Mouse (Mus musculus) CD4-positive, CD25-positive, alpha-beta regulatory T cell, adult 2 months (primary cell): Measurements from ENCODE around the gene Ddx55.
"Not testable (repeated sequence)": the region's sequence is repeated elsewhere in the genome, so short reads cannot be mapped to it uniquely, and the experiment has no call there.

Experiments
- DNase-seq: peaks from one replicate; pipeline ENCODE4 v3.0.0-alpha.2; 2012; ENCODE audit warnings: low read depth, low spot score

Gene Ddx55

DNA sequence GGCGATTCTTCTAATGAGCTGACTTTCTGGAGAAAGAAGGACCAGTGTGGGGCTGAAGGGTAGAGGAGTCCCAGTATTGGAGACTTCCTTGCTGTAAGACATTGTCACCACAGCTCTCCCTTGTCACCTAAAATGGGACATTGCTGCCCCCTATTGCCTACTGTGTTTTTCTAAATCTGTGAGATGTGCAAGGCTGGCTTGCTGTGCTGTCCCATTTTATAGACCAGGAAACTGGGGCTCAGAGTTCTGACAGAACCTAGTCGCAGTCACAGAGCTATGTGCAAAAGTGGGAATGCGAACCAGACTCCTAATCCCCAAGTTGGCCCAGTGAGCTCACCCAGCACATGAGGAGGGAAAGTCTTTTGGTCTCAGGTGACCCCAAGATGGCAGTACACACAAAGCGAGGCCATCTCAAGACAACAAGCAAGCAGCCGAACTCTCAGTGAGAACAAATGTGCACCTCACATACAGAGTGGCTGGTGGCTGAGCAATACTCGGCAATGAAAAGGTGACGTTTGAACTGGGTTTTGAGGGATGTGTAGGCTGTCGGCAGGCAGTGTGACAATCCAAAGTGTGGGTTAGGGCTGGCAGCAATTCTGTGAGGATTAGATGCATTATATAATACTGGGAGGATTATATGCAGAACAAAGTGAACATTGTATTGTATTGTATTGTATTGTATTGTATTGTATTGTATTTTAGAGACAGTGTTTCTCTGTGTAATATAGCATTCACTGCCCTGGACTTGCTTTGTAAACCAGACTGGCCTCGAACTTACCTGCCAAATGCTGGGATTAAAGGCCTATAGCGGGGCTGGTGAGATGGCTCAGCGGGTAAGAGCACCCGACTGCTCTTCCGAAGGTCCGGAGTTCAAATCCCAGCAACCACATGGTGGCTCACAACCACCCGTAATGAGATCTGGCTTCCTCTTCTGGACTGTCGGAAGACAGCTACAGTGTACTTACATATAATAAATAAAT lies 13.6 kb upstream of the Ddx55 start:
- DNase-seq, result peak; percentile 88

DNA sequence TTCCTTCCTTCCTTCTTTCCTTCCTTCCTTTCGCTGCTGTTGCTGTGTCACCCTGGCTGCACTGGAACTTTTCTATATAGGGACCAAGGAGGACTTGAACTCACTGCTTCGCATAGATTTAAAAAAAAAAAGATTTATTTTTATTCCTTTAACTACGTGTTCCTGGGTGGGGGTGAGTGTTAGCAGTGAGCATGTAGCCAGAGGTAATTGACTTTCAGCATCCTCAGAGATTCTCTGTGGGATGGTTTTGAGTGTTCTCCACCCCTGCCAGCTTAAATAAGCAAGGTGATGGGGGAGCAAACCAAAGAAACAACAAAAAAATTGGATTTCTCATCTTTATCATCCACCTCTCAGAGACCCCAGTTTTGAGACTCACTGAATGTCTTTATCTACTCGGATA lies 12.8 kb upstream of the Ddx55 start:
- DNase-seq, result no peak

DNA sequence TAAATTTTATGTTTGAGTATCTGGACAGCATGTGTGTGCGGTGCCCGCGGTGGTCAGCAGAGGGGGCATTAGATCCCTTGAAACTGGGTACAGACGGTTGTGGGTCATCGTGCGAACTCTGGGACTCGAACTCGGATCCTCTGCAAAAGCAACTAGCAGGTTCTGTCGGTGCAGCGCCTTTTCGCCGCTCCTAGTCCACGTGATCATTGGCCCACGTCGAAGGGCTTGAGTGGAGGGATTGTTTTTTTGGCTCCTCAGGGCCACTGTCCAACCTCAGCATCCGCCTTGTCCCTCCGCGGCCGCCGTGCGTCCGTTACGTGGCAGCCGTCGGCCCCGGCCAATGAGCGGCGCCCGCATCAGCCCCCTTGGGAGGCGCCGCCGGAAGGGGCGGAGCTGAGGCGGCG lies 12.3 kb upstream of the Ddx55 start, which contains the start of gene Tmed2:
Tmed2 (plus strand) TSS at position 313 of the 404 bp plus-strand sequence.
- DNase-seq, result peak; percentile 97

DNA sequence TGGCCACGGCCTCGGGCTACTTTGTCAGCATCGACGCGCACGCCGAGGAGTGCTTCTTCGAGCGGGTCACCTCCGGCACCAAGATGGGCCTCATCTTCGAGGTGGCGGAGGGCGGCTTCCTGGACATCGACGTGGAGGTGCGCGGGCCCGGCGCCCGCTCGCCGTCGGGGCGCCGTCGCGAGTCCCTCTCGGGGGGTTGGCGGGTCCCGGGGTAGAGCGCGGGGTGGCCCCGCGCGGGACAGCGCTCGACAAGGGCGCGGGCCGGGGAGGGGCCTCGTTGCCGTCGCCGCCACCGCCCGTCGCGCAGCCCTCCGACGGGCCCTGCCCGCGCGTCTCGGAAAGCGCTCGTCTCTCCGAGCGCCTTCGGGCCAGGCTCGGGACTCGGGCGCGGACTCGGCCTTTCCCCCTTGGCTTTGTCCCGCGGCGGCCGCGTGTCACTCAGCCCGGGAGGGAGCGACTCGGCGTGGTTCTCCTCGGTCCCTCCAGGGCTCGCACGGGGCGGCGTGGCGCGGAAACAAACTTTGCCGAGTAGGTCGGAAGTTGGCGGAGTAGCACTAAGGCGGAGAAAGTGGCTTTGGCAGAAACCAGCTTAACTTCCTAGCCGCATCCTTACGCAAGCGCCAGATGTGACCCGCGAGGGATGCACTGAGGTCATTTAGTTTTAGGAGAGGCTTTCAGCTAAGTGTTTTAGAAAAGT lies 11.6 kb upstream of the Ddx55 start:
- peak; percentile 72 for DNase-seq

DNA sequence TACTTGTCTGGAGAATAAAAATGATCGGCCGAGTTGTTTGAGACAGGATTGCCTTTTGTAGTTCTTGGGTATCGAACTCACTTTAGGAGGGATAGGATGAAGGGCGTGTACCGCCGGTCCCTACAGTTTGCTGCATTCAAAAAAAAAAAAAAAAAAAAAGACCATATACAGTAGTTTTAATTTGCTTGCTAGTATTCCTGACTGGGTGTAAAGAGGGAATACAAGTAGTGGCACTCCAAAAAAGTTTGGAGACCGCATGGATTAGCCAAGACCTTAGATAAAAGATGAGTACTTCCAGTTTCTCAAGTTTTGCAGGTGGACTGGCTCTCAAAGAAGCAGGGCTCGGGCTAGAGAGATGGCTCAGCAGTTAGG lies 11.1 kb upstream of the Ddx55 start:
- no peak for DNase-seq

DNA sequence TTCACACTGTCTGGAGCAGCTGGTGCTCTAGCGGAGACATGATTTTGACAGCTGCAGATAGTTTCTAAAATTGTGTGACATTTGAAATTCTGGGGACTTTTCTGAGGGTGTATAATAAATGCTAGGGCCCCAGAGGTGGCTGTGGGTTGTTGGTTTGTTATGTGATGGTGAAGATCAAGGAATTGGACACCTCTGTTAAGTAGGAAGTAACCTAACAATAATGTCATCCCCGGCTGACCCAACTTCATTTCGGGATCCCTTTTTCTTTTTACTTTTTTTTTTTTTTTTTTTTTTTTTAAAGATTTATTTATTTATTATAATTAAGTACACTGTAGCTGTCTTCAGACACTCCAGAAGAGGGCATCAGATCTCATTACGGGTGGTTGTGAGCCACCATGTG lies 1.9 kb upstream of the Ddx55 start:
- not testable (repeated sequence) for DNase-seq

DNA sequence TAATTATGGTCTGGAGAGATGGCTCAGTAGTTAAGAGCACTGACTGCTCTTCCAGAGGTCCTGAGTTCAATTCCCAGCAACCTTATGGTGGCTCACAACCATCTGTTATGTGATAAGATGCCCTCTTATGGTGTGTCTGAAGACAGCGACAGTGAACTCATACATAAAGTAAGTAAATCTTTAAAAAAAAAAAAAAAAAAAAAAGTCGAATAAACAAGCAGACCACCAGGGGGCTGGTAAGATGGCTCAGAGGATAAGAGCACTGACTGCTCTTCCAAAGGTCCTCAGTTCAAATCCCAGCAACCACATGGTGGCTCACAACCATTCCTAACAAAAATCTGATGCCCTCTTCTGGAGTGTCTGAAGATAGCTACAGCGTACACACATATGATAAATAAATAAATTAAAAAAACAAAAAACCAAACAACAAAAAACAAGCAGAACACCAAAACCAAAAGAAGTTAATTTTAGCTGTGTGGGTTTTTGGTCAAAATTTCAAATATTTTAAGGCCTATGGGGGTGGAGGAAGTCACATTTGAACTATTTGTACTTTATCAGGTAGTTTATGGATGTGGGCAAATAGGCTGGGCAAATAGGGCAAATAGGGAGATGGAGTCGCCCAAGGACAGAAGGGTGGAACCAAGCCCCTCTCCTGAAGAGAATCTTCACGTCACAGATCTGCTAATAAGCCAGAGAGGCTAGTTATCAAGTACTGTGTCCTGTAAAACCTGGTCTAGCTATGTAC lies 1.1 kb upstream of the Ddx55 start:
- peak; percentile 46 for DNase-seq

DNA sequence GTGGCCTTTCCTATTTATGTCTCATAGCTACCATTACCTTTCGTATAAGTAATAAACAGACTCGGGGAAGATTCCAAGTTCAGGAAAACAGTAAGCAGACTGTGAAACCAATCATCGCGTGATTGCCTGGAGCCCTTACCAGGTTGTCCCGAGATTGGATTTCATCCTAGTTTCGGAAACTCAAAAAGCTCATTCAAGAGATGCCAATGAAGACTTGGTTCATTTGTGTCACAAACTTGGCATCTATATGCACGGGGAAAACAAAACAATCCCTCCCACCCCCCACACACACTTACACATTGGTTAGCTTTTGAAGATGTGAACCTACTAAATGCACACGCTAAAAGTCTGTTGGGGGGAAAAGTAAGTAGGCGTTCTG lies 581 bp upstream of the Ddx55 start:
- DNase-seq, result no peak

DNA sequence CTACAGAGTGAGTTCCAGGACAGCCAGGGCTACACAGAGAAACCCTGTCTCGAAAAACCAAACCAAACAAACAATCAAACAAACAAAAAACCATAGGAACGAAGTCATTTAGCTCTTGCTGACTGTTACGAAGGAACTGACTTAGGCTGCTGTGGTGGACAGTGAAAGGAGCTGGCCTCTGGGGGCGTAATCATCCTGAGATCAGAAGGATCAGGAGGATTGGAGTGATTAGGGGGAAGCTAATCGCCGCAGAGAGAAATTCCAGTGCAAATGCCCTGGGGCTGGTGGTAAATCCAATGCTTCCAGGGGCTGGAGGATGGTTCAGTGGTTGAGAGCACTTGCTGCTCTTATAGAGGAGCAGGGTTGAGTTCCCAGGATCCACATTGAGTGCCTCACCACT lies 943 bp downstream of the Ddx55 start:
- no peak for DNase-seq

DNA sequence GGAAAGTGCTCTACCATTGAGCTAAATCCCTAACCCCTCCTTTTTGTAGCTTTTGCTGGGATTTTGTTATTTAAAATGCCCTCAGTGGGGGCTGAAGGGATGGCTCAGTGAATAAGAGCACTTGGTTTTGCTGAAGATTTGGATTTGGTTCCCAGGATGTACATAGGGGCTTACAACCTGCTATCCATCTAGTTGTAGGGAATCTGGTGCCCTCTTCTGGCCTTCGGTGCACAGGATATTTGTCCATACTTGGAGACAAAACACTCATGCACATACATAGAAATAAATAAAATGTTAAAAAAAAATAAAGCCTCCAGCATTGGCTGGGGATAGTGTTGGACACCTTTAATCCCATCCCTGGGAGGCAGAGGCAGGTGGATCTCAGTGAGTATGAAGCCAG lies 2.5 kb downstream of the Ddx55 start:
- DNase-seq, result peak; percentile 45

DNA sequence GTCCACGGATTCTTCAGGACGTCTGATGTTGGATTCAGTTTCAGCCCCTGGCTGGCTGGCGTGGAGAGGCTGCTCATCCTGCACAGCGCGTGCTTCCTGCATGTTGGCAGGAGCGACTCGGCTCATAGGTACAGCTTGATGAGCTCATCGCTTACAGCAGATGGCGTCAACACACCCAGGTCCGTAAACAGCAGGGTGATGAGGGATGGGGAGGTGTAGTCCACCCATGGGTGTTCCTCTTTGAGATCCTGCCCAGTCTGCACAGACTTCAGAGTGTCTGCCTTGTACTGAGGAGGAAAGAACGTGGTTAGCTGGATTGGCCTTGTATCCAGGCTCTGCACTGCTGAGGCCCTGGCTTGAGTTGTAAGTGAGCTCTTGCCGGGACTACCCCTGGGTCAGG lies 18.4 kb downstream of the Ddx55 start:
- DNase-seq, result no peak

DNA sequence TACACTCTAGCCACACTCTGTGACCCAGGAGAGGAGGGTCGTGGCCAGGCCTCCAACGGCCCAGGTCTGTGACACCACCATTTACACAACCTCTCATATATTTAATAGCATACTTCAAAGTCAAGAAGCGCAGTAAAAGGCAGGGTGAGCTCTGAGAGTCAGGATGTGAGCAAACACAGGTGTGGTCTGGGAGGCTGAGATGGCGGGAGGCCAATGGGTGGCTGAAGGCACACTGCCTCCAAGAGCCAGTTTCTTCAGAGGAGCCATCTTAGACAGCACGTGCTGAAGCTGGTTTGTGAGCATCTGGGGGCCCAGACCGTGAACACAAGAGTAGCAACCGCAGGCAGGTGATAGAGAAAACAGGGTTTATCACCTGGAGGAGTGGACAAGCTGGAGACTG lies 22.8 kb downstream of the Ddx55 start:
- no peak for DNase-seq

DNA sequence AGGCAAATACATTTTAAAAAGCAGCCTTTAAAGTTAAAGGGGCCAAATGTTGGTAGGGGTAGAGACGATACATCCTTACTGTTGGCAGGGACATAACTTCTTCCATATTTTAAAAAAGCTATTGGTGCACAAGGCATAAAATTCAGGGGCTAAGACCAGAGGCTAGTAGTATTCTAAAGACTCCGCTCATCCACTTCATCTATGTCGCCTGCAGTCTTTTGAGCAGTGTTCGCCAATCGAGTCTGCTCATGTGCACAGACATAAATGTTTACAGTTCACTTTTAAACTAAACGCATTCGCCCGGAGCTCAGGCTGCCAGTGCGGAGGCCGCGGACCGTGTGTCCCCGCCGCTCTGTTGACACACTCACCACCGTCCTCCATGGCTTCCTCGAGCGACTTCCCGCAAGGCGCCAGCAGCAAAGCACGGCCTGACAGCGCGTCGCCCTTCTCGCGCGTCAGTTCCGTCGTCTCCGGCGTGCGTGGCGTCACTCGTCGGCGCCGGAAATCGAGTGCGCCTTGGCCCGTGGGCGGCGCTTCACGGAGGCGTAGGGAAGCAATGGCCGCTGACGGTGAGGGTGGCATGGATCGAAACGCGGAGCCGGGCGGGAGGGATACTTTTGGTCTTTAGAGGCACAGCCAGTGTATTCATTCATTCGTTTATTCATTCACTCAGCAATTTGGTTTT lies 26.1 kb downstream of the Ddx55 start, which contains the start of the genes Eif2b1 and Gtf2h3:
Eif2b1 (minus strand) TSS at position 499 of the 685 bp plus-strand sequence.
Gtf2h3 (plus strand) TSS at position 508 of the 685 bp plus-strand sequence.
- peak; percentile 98 for DNase-seq

DNA sequence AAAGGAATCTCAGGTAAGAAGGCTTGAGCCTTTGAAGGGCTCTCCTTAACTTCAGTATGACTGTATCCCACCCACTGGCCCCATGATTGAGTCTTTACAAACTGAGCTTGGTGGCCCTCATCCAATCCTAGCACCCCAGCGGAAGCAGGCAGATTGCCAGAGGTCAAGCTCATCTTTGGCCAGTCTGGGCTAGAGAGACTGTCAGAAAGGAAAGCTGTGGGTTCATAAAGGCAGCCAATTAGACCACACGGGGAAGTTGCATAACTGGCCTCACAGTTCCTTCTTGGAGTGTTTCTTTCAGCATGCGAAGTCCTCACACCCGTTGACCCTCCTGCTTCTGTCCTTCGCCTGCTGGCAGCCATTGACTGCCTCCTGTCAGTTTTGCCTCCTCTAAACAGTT lies 29.9 kb downstream of the Ddx55 start:
- no peak for DNase-seq

DNA sequence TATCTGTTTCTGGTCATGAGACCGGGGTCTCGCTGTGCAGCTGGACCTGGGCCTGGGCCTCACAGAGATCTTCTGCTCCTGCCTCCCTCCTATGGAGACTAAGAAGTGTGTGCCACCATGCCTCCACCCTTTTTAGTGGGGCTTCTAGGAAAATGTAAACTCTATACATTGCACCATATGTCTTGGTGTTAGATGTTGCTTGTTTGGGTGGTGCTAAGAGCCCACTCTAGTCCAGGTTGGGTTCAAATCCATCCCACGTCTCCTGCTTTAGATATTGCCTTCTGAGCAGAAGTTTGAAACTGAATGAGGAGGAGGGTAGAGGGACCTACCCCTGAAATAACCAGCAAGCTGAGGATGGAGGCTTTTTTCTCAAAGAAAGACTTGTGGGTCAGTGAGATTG lies 40.1 kb downstream of the Ddx55 start:
- DNase-seq, result no peak

DNA sequence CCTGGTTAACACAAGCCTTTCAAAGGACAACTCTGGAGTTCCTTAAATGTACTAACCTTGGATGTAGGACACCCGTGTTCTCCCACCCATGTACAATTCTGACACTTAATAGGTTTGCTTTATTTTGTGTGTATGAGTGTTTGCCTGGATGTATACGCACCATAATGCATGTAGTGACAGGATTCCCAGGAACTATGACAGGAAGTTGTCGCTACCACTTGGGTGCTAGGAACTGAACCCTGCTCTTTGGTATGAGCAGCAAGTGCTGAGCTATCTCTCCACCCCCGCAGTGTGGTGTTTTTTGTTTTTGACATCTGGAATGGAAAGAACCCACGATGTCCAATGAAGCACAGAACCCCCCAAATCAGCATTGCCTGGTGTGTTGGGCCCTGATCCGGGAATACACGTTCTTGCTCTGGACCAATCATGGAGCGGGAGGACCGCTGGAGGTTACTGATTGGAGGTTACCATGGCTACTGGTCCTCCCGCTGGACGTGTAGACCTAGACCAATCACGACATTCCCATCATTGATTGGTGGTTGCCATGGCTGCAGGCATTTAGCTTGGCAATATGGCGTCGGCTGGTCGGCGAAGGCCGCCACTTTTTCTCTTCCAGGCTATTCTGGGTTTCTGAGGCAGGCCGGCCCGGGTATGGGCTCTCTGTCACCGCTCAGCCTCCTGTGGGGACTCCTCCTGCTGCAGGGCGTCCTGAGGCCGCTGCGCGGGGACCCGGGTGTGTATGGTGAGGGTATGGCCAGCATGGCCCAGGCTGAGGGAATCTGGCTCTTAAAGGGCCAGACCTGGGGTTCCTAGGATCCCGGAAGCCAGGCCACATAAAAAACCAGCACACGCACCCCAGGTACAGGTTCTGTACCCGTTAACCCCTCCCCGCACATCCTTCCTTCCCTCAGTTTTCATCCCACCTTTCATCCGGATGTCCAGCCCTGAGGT lies 45.8 kb downstream of the Ddx55 start:
- DNase-seq, result peak; percentile 87

DNA sequence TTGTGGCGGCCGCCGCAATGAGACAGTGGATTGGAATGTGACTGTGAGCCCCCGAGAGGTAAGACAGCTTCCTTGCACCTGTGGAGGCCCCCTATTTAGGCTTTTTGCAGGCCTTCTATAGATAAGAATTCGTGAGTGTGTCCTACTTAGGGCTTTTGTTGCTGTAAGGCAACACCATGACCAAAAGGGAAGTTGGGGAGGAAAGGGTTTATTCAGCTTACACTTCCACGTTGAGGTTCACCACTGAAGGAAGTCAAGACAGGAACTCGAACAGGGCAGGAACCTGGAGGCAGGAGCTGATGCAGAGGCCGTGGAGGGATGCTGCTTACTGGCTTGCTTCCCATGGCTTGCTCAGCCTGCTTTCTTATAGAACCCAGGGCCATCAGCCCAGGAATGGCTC lies 47.1 kb downstream of the Ddx55 start:
- not testable (repeated sequence) for DNase-seq

DNA sequence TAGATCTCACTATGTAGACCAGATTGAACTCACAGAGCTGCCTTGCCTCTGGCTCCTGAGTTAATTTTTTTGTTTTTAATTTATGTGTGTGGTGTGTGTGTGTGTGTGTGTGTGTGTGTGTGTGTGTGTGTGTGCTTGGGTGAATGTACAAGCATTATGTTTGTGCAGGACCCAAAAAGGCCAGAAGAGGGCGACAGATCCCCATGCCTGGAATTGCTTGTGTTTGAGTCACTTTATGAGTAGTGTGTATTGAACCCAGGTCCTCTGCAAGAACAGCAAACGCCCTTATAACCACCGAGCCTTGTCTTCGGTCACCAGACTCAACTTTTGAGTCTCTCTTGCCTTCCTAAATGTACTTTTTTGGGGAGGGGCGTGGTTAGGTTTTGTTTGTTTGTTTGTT lies 49.7 kb downstream of the Ddx55 start:
- DNase-seq, result peak; percentile 73

DNA sequence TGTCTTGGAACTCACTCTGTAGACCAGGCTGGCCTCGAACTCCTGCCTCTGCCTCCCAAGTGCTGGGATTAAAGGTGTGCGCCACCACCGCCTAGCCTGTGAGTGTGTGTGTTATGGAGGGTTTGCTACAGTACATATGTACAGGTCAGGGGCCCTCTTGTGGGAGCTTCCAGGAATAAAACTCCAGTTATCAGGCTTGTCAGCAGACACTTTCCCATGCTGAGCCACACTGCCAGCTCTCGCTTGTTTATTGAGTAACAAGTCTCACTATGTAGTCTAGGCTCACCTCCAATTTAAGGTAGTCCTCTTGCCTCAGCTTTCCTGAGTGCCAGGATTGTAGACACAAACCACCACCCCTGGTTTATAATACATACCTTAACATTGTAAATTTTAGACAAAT lies 51.6 kb downstream of the Ddx55 start:
- no peak for DNase-seq

DNA sequence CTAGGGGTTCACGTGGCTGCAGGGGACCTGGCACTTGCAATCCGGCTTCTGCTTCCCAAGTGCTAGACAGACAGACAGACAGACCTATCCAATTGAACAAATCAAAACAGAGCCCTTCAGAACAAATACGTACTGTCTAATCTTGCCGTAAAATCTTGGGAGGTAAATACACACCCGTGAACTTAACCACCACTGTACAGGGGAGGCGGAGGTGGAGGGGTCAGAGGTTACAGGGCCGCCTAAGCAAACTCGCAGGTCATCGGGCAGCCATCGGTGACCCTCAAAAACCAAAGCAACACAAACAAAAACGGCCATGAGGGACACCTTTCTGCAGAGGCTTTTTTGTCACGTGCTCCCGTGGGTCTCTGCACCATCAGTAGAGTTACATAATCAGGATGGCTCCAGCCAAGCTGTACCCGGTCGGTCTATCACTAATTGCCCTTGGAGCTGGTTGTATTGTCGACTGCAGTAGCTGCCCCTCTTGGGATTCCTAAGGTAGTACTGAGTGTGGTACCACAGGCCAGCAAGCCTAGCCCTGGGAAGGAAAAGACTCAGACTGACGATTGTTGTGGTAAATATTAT lies 52.5 kb downstream of the Ddx55 start:
- DNase-seq, result no peak
